Mouse (Mus musculus): ENCODE results near the gene Gm21987. TPM values are rescaled to one million over a fixed set of nuclear protein-coding genes. Genes with fewer than 3 reads are reported as not detected.

The Gm21987 gene
- polyA plus RNA-seq, 1 experiment from 2014 or later = not detected

DNA sequence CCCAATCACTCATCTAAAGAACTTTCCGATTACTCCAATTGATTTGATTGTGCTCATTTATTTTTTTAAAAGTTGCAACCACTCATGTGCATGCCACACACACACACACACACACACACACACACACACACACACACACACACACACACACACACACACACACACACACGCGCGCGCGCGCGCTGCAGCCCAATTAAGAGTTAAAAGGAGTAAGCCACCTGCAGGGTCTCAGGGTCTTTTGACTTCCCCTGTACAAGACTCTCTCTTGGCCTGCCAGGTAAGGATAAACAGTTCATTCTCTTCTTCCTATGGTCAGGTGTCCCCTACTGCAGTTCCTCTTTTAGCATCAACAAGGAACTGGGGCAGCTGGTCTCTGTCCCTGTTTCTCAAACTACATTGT, 61.6 kb downstream of the Gm21987 start:
- 95% methylated on average over 8 of the region's 8 CpGs for WGBS
- H3K4me1 ChIP-seq (ENCODE audit: control insufficient read depth, insufficient read depth, low read length) = no peaks in the 10 kb centered on the region
- ATAC-seq (ENCODE audit: insufficient read depth, low FRiP score, low TSS enrichment) = no peak

More for the DNA sequence above, 61.6 kb downstream of the Gm21987 start:
- H3K36me3 ChIP-seq (ENCODE audit: control insufficient read depth, insufficient read depth, low read length) = no peaks in the 10 kb centered on the region
- DNase-seq (ENCODE audit: low spot score) = no peak
- H3K9me3 ChIP-seq (ENCODE audit: control insufficient read depth, low read length) = no peaks in the 10 kb centered on the region
- no peak overlapping the region for H3K9ac ChIP-seq (ENCODE audit: low read length)
- no peak overlapping the region for H3K4me2 ChIP-seq (ENCODE audit: low read depth)
- no peak overlapping the region for H3K4me3 ChIP-seq (ENCODE audit: low read depth, low read length)
- H3K27me3 ChIP-seq (ENCODE audit: control insufficient read depth, insufficient read depth, low read length) = no peaks in the 10 kb centered on the region
- H3K27ac ChIP-seq (ENCODE audit: low read depth, low read length) = no peak overlapping the region

Other genes starting within 250 kb of the Gm21987 start
- gene Nr1i2, start 52.2 kb upstream of the Gm21987 start, polyA plus RNA-seq (2014; fragmentation: Nextera tagmentation; extraction: Ambion mirVana) = not detected in 2 replicates
- 0.19 and 0.27 TPM in 2 replicates for gene Maats1, start 4.9 kb upstream of the Gm21987 start, polyA plus RNA-seq (2014; fragmentation: Nextera tagmentation; extraction: Ambion mirVana)
- 113 and 118 TPM in 2 replicates for gene Cox17, start within 50 bp of the Gm21987 start, polyA plus RNA-seq (2014; fragmentation: Nextera tagmentation; extraction: Ambion mirVana)
- gene Popdc2, start 15.2 kb downstream of the Gm21987 start, polyA plus RNA-seq (2014; fragmentation: Nextera tagmentation; extraction: Ambion mirVana) = 1.2 and 1.3 TPM in 2 replicates
- gene Pla1a, start 86.1 kb downstream of the Gm21987 start, polyA plus RNA-seq (2014; fragmentation: Nextera tagmentation; extraction: Ambion mirVana) = 0.20 and 0.23 TPM in 2 replicates
- 143 and 144 TPM in 2 replicates for gene Adprh, start 105.7 kb downstream of the Gm21987 start, polyA plus RNA-seq (2014; fragmentation: Nextera tagmentation; extraction: Ambion mirVana)
- 0.54 and 0.72 TPM in 2 replicates for gene Cd80, start 108.5 kb downstream of the Gm21987 start, polyA plus RNA-seq (2014; fragmentation: Nextera tagmentation; extraction: Ambion mirVana)
- 29.6 and 33.3 TPM in 2 replicates for gene Timmdc1, start 175.6 kb downstream of the Gm21987 start, polyA plus RNA-seq (2014; fragmentation: Nextera tagmentation; extraction: Ambion mirVana)
- gene Poglut1, start 203.2 kb downstream of the Gm21987 start, polyA plus RNA-seq (2014; fragmentation: Nextera tagmentation; extraction: Ambion mirVana) = 69.8 and 70.4 TPM in 2 replicates
- 94.3 and 96.1 TPM in 2 replicates for gene Tmem39a, start 211.7 kb downstream of the Gm21987 start, polyA plus RNA-seq (2014; fragmentation: Nextera tagmentation; extraction: Ambion mirVana)

Data from neural tube, embryonic 11.5 days (tissue).